Mouse (Mus musculus) G1E (cell line): ENCODE measurements around the gene Nf2.

ENCODE experiments used
- CTCF ChIP-seq: IDR thresholded peaks from 2 replicates; pipeline ENCODE4 v1.5.1; 2012; ENCODE audit warnings: low read depth, low read length, inconsistent platforms, mixed read lengths
- GATA1 ChIP-seq: IDR thresholded peaks from 2 replicates; pipeline ENCODE4 v1.6.1; 2012; ENCODE audit warnings: borderline replicate concordance, low read length, inconsistent platforms, mixed read lengths
- GATA2 ChIP-seq: IDR thresholded peaks from 2 replicates; pipeline ENCODE4 v1.6.1; 2012; ENCODE audit warnings: low read depth, low read length, inconsistent platforms, borderline replicate concordance

- TF ChIP-seq GATA2 (no peak), CTCF (no peak), GATA1 (no peak)
Observed at GRCm38 (mm10) chr11:4737682-4738081, 111.7 kb downstream of the Nf2 start.
